Mouse (Mus musculus) embryonic facial prominence, embryonic 10.5 days (tissue): ENCODE measurements around the gene Negr1. TPM values are rescaled to one million over a fixed set of nuclear protein-coding genes. Genes with fewer than 3 reads are reported as not detected.
"Not testable (repeated sequence)": the region's sequence is repeated elsewhere in the genome, so short reads cannot be mapped to it uniquely, and the experiment has no call there.

Experiments used
- DNase-seq: peaks from one replicate; pipeline ENCODE4 v3.0.0-alpha.2; 2017; ENCODE audit warnings: low spot score
- H3K27ac ChIP-seq: fragments of 300-500 bp; sonication (generic); replicated peaks from 2 replicates; pipeline ENCODE4 v1.5.1; 2016; ENCODE audit warnings: mild to moderate bottlenecking
- H3K27me3 ChIP-seq: fragments of 300-500 bp; sonication (generic); replicated peaks from 2 replicates; pipeline ENCODE4 v1.6.1; 2016; ENCODE audit warnings: low read depth, mild to moderate bottlenecking; ENCODE audit not compliant: poor library complexity, severe bottlenecking
- H3K36me3 ChIP-seq: fragments of 300-500 bp; sonication (generic); replicated peaks from 2 replicates; pipeline ENCODE4 v1.6.1; 2016; ENCODE audit warnings: mild to moderate bottlenecking, moderate library complexity
- H3K4me1 ChIP-seq: fragments of 300-500 bp; sonication (generic); 2 replicates; pipeline ENCODE4 v1.6.1; 2016
- H3K4me3 ChIP-seq: fragments of 300-500 bp; sonication (generic); 2 replicates; pipeline ENCODE4 v1.5.1; 2016; ENCODE audit warnings: mild to moderate bottlenecking, moderate library complexity
- H3K9me3 ChIP-seq: fragments of 300-500 bp; sonication (generic); 2 replicates; pipeline ENCODE4 v1.6.1; 2016; ENCODE audit warnings: mild to moderate bottlenecking
- WGBS: fragments of 180-500 bp; shearing (Covaris S2); methylation state at CpG from one replicate; pipeline ENCODE4 v1.1.7; 2016; 5-methylcytosine and 5-hydroxymethylcytosine counted together
- polyA plus RNA-seq: library from polyadenylated mRNA; unstranded; fragments of >200 nt; fragmentation: Nextera tagmentation; extraction: Ambion mirVana; gene quantifications from 2 replicates; pipeline ENCODE4 v1.2.1, GENCODE M21; 2016

The Negr1 gene
- polyA plus RNA-seq, 1 experiment from 2014 or later: 3.6 TPM

GRCm38 (mm10) chr3:156992811-156993210 is 431.2 kb downstream of the Negr1 start:
- H3K27me3 ChIP-seq: no peaks in the 10 kb centered on the region
- DNase-seq: no peak
- H3K9me3 ChIP-seq: no peaks in the 10 kb centered on the region
- H3K4me3 ChIP-seq: no peak overlapping the region
- H3K27ac ChIP-seq: no peak overlapping the region
- WGBS: 66% methylated on average over 1 of the region's 1 CpGs
- no peaks in the 10 kb centered on the region for H3K4me1 ChIP-seq
- H3K36me3 ChIP-seq: no peaks in the 10 kb centered on the region

DNA sequence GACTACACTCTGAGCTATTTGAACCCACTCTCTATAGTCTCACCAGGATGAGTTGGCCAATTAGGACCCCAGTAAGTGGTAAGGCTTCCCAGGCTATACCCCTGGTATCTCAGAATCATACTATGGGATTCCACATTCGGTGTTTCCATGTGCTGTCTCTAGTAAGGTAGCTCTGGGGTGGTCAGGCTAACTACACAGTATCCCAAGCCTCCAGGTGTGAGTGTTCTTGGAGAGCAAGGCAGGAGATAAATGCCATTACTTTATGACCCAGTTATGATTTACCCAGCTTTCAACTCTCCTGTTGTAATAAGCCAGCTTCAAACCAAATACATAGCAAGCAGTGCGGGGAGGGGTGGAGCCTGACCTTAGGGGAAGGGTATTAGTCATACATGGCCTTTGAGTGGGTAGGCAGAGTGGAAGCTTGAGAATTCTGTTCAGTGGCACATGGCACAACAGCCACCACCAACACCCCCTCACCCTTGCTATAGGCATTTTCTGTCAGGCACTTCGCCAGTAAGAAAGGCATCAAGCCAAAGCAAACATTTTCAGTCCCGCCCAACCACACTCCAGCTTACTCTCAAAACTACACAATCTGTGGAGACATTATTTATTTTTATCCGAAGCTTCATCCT is 437.7 kb downstream of the Negr1 start:
- WGBS: 87% methylated on average over 5 of the region's 5 CpGs
- no peaks in the 10 kb centered on the region for H3K4me1 ChIP-seq
- H3K9me3 ChIP-seq: no peaks in the 10 kb centered on the region
- H3K36me3 ChIP-seq: no peaks in the 10 kb centered on the region
- no peak overlapping the region for H3K27ac ChIP-seq
- DNase-seq: no peak
- H3K27me3 ChIP-seq: no peaks in the 10 kb centered on the region
- no peak overlapping the region for H3K4me3 ChIP-seq

DNA sequence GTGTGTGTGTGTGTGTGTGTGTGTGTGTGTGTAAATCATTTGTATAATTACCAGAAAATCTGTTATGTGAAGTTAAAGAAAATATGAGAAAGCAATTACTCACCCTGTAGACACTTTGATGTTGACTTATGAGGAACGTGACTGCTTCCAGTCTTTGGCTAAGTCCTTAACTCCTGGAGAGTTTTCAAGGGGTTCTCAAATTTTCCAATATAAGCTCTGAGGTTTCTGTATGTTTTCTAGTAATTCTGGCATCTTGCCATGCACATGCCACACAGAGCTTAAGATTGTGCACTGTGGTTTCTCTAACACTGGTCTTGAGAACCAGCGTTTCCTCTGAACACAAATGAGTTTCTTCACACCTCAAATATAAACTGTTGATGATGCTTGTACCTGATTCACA is 460.0 kb downstream of the Negr1 start:
- WGBS: 91% methylated on average over 2 of the region's 2 CpGs

GRCm38 (mm10) chr3:157024580-157024979 is 463.0 kb downstream of the Negr1 start:
- H3K9me3 ChIP-seq: no peaks in the 10 kb centered on the region
- 84% methylated on average over 6 of the region's 6 CpGs for WGBS
- no peak overlapping the region for H3K4me3 ChIP-seq
- DNase-seq: no peak
- no peaks in the 10 kb centered on the region for H3K27me3 ChIP-seq
- no peaks in the 10 kb centered on the region for H3K4me1 ChIP-seq
- H3K36me3 ChIP-seq: no peaks in the 10 kb centered on the region
- no peak overlapping the region for H3K27ac ChIP-seq

More for the DNA sequence above, 460.0 kb downstream of the Negr1 start:
- no peaks in the 10 kb centered on the region for H3K9me3 ChIP-seq
- H3K36me3 ChIP-seq: no peaks in the 10 kb centered on the region
- H3K4me1 ChIP-seq: no peaks in the 10 kb centered on the region
- H3K4me3 ChIP-seq: no peak overlapping the region
- DNase-seq: no peak
- no peak overlapping the region for H3K27ac ChIP-seq
- no peaks in the 10 kb centered on the region for H3K27me3 ChIP-seq

DNA sequence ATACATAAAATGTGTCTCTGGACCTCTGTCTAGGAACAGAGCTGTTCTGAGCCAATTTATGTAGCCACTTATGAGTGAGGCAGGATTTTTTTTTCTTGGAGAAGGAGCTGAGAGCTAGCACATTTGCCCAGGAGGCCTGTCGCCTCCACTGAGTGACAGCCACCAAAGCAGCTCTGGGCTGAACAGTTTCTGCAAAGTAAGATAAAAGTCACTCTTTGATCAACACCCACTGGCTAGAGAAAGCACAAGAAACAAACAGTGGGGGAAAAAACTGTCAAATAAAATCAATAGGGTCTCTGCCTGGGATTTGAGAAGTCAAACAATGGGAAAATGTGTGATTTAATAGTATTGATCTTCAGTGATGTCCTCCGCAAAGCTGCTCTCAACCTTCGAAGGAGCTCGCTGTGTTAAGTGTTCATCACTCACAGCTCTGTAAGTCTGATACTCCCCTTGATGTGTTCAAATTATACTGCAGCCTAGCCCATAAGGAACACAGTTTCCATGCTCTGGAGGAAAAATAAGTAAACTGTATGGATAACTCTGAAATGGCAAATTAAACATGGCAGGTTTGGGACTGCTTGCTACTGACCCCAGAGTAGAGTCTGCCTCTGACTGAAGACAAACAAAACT is 470.0 kb downstream of the Negr1 start:
- DNase-seq: no peak
- H3K27me3 ChIP-seq: no peaks in the 10 kb centered on the region
- H3K9me3 ChIP-seq: no peaks in the 10 kb centered on the region
- H3K36me3 ChIP-seq: no peaks in the 10 kb centered on the region
- H3K27ac ChIP-seq: no peak overlapping the region
- H3K4me1 ChIP-seq: peaks cover 15% of the 10 kb centered on the region; the same call in 1 of the 2 replicates
- WGBS: 70% methylated on average over 4 of the region's 4 CpGs
- no peak overlapping the region for H3K4me3 ChIP-seq

- DNase-seq: no peak
- Histone ChIP-seq H3K27ac (no peak overlapping the region), H3K9me3 (no peaks in the 10 kb centered on the region), H3K27me3 (no peaks in the 10 kb centered on the region), H3K4me1 (peaks cover 15% of the 10 kb centered on the region; the same call in 1 of the 2 replicates), H3K36me3 (no peaks in the 10 kb centered on the region), H3K4me3 (no peak overlapping the region)
- WGBS: 76% methylated on average over 6 of the region's 6 CpGs
Measured at GRCm38 (mm10) chr3:157036016-157036415, 474.4 kb downstream of the Negr1 start.

DNA sequence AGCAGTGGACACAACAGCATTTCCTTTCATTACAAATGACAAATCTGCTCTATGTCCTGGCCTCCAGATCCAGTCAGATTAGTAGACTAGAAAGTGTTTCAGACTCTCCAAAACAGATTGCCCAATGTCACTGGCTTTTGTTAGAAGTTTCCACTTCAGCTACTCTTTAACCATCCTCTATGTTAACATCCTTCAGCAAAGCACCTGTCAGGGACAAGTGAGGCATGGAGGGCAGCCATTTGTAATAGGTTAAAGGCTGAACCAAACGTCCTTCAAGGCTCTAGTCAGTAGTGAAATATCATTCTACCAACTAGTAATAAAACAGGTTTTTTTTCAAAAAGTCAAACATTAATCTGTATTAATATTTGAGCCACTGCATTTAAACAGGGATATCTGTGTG is 475.0 kb downstream of the Negr1 start:
- no peak for DNase-seq
- 78% methylated on average over 1 of the region's 1 CpGs for WGBS
- Histone ChIP-seq H3K27ac (no peak overlapping the region), H3K36me3 (no peaks in the 10 kb centered on the region), H3K4me3 (no peak overlapping the region), H3K27me3 (no peaks in the 10 kb centered on the region), H3K9me3 (no peaks in the 10 kb centered on the region), H3K4me1 (peaks cover 11% of the 10 kb centered on the region; the same call in 1 of the 2 replicates)

DNA sequence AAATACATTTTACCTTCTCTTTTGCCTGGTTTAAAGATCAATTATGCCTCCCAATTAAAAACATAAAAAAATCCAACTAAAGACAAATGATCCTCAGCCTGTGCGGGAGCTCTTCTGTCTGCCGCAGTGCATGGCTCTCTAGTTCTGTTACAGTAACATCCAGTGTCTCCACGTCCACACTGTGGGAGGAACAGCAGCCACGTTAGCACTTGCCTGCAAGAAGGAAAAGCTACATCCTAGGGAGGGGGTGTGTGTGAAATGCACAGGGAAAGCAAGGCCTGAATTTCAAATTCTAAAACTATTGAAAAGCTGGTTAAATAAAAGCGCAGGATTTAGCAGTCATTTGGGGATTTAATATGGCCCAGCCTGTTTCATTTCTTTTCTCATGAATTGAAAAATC is 479.0 kb downstream of the Negr1 start:
- DNase-seq: no peak
- 66% methylated on average over 5 of the region's 5 CpGs for WGBS
- Histone ChIP-seq H3K9me3 (no peaks in the 10 kb centered on the region), H3K4me1 (peaks cover 7% of the 10 kb centered on the region; the same call in 1 of the 2 replicates), H3K36me3 (no peaks in the 10 kb centered on the region), H3K27ac (no peak overlapping the region), H3K27me3 (no peaks in the 10 kb centered on the region), H3K4me3 (no peak overlapping the region)

GRCm38 (mm10) chr3:157044565-157044964 is 483.0 kb downstream of the Negr1 start:
- H3K27me3 ChIP-seq: no peaks in the 10 kb centered on the region
- H3K27ac ChIP-seq: no peak overlapping the region
- 88% methylated on average over 2 of the region's 2 CpGs for WGBS
- DNase-seq: no peak
- H3K4me1 ChIP-seq: no peaks in the 10 kb centered on the region
- no peaks in the 10 kb centered on the region for H3K36me3 ChIP-seq
- no peaks in the 10 kb centered on the region for H3K9me3 ChIP-seq
- no peak overlapping the region for H3K4me3 ChIP-seq

DNA sequence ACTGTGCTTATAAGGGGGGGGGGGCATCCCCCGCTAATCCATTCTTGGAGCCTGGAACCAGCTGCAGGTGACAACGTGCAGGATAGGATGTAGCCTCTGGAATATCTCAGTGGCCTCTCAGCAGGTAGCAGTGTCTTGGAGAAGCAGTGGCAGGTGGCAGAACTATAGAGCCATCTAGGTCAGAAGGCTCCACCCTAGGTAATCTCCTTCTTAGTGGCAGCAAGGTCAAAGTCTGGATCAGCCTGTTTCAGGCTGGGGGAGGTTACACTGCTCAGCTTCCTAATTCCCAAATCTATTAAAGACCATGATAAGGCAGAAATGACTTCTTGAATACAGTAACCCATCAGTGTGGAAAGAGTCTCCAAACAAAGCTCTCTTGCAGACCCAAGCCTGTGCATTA is 502.8 kb downstream of the Negr1 start:
- not testable (repeated sequence) for H3K9me3 ChIP-seq, H3K27ac ChIP-seq, H3K4me3 ChIP-seq, H3K36me3 ChIP-seq, H3K4me1 ChIP-seq, DNase-seq, H3K27me3 ChIP-seq
- WGBS: 79% methylated on average over 2 of the region's 2 CpGs

DNA sequence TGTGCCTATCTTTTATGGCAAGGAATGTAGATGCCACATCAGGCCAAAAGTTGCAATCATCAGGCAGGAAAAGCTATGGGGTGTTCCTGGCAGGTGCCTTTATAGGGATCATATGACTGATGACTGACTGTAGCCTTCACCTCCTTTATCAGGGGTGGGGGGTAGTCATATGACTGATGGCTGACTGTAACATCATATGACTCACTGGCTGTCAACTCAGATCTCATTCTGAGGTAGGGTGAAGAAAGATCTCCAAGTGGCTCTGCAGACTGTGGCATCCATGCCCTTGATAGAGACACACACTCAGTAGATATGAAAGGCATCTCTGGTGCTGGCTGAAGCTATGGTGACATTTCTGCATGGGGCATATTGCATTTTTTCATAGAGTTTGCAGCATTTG is 504.7 kb downstream of the Negr1 start:
- DNase-seq: no peak
- Histone ChIP-seq H3K36me3 (no peaks in the 10 kb centered on the region), H3K27me3 (no peaks in the 10 kb centered on the region), H3K9me3 (no peaks in the 10 kb centered on the region), H3K4me3 (no peak overlapping the region), H3K27ac (no peak overlapping the region), H3K4me1 (no peaks in the 10 kb centered on the region)

DNA sequence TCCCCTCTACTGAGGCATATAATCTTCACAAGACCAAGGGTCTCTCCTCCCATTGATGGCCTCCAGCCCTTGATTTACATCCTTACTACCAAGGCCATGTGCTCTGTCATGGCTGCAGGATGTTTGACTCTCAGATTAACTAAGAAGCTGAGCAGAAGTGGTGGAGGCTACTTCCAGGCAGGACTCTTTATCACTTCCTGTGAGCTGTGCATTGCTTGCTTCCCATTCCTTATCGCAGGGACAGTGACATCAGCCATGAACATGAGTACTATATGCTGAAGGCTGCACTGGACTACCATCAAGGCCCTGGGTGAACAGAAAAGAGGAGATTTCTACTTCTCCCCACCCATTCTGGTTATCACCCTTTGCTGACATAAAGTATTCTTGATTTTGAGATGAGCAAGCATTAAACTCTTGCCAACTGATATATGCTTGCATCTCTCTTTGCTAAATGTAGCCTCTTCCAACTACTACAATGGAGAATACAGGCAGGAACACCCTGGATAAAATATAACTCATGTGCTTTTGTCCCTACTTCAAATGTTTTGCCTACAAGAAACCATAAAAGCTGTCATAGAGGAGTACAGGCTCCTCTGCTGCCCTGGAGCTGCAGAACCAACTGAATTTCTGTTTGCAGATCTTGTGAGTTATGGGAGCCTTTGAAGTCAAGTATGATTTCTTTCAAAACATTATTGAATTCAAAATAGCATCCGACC is 517.8 kb downstream of the Negr1 start:
- DNase-seq: no peak
- H3K36me3 ChIP-seq: no peaks in the 10 kb centered on the region
- no peak overlapping the region for H3K4me3 ChIP-seq
- H3K9me3 ChIP-seq: no peaks in the 10 kb centered on the region
- 90% methylated on average over 2 of the region's 2 CpGs for WGBS
- no peaks in the 10 kb centered on the region for H3K27me3 ChIP-seq
- H3K27ac ChIP-seq: no peak overlapping the region
- no peaks in the 10 kb centered on the region for H3K4me1 ChIP-seq

DNA sequence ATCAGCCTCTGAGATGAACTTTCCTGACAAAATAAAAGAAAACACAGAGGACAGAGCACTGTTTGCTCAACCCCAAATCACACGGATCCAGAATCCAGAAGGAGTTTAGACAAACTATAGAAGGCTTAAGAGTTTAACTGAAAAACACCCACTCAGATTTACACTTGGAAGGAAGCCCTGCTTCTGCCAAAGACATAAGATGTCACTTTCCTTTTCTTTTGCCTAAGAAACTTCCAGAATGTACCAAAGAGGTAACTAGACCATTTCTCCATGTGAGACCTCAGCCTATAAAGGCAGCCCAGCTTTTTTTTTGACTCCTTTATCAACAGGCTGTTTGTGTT is 518.3 kb downstream of the Negr1 start:
- Histone ChIP-seq H3K4me3 (no peak overlapping the region), H3K27ac (no peak overlapping the region), H3K4me1 (no peaks in the 10 kb centered on the region), H3K27me3 (no peaks in the 10 kb centered on the region), H3K9me3 (no peaks in the 10 kb centered on the region), H3K36me3 (no peaks in the 10 kb centered on the region)
- no peak for DNase-seq
- WGBS: 67% methylated on average over 1 of the region's 1 CpGs
